Mouse (Mus musculus) small intestine, adult 2 months (tissue): Measurements from ENCODE around the gene Wasf3. TPM values are rescaled to one million over a fixed set of nuclear protein-coding genes. Genes with fewer than 3 reads are reported as not detected.
A peak's percentile ranks its signal among the peaks of the same experiment; 100 is the strongest.
"Not testable (repeated sequence)": the region's sequence is repeated elsewhere in the genome, so short reads cannot be mapped to it uniquely, and the experiment has no call there.

Experiments used
- H3K27ac ChIP-seq: fragments of 200-500 bp; 2 replicates; pipeline ENCODE4 v1.5.1; 2012; ENCODE audit warnings: low read depth, low read length, control low read depth, inconsistent platforms; ENCODE audit not compliant: insufficient read depth
- H3K27me3 ChIP-seq: fragments of 200-500 bp; 2 replicates; pipeline ENCODE4 v1.6.1; 2012; ENCODE audit warnings: mild to moderate bottlenecking, moderate library complexity, low read length, inconsistent platforms; ENCODE audit not compliant: control insufficient read depth, insufficient read depth
- H3K36me3 ChIP-seq: fragments of 200-500 bp; 2 replicates; pipeline ENCODE4 v1.6.1; 2012; ENCODE audit warnings: mild to moderate bottlenecking, low read length, control low read depth, inconsistent platforms; ENCODE audit not compliant: control insufficient read depth, insufficient read depth
- H3K4me1 ChIP-seq: fragments of 200-500 bp; 2 replicates; pipeline ENCODE4 v1.6.1; 2012; ENCODE audit warnings: low read length, inconsistent platforms, mixed read lengths; ENCODE audit not compliant: control insufficient read depth, insufficient read depth, insufficient read length
- H3K4me3 ChIP-seq: fragments of 200-500 bp; 2 replicates; pipeline ENCODE4 v1.5.1; 2012; ENCODE audit warnings: low read depth, mild to moderate bottlenecking, control low read depth, inconsistent platforms, low read length, moderate library complexity
- CTCF ChIP-seq: fragments of 200-500 bp; IDR thresholded peaks from 2 replicates; pipeline ENCODE4 v1.5.1; 2012; ENCODE audit warnings: low read depth, mild to moderate bottlenecking, control low read depth, inconsistent platforms, low read length, moderate library complexity, mixed read lengths; ENCODE audit not compliant: insufficient replicate concordance, insufficient read length; ENCODE audit errors: extremely low read depth
- POLR2A ChIP-seq: fragments of 200-500 bp; IDR thresholded peaks from 2 replicates; pipeline ENCODE4 v1.6.1; 2012; ENCODE audit warnings: low read depth, mild to moderate bottlenecking, control low read depth, inconsistent platforms, low read length, moderate library complexity
- WGBS: fragments of 180-500 bp; shearing (Covaris S2); methylation state at CpG from one replicate; pipeline ENCODE4 v1.1.7; 2018; 5-methylcytosine and 5-hydroxymethylcytosine counted together
- polyA plus RNA-seq: library from polyadenylated mRNA; depleted of rRNA; stranded (reverse); fragments of >200 nt; gene quantifications from 2 replicates; pipeline ENCODE4 v1.2.3, GENCODE M21; 2012; rRNA removed

Wasf3 gene
- polyA plus RNA-seq, 1 experiment, result 0.86 TPM

DNA sequence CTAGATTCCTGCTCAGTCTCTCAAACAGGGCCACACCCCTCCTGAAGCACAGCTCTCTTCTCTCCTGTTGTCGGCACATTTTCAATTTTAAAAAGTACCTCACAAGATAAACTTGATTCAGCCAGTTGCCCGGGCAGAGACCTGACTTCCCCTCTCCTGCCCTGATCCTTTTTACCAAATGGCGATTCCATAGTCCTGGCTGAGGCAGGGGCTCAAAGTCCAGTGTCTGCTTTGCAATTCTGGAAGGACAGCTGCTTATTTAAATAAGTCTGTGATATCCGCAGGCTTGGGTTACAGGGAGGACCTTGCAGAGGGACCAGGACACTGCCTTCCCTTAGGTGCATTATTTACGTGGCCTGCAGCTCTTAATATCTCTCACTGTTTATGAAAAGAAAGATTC is 86.5 kb downstream of the Wasf3 start:
- Histone ChIP-seq H3K27me3 (no peaks in the 10 kb centered on the region), H3K27ac (no peak overlapping the region), H3K4me3 (no peak overlapping the region), H3K36me3 (no peaks in the 10 kb centered on the region), H3K4me1 (no peaks in the 10 kb centered on the region)
- TF ChIP-seq POLR2A, result no peak
- no peak for TF ChIP-seq CTCF
- WGBS, result 37% methylated on average over 5 of the region's 5 CpGs

DNA sequence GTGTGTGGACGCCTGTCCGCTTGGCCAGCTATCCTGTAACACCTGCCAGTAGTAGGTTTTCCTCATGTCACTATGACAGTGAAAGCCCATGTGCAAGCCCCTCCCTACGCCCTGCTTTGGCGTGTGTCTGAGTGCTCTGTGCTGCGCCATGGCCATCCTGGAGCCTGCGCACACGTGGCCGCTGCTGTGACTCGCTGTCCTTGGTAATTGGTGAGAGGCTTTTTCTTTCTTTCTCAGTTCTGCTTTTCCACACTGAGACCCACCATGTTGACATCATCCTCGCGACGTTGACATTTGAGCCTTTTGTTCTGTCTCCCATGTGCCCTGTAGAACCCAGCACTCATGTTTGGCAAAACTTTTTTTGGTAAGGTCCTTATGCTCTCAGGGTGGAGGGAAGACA is 87.0 kb downstream of the Wasf3 start:
- no peaks in the 10 kb centered on the region for H3K27me3 ChIP-seq
- WGBS, result 83% methylated on average over 12 of the region's 12 CpGs
- no peaks in the 10 kb centered on the region for H3K36me3 ChIP-seq
- no peak overlapping the region for H3K27ac ChIP-seq
- H3K4me1 ChIP-seq, result no peaks in the 10 kb centered on the region
- no peak for TF ChIP-seq CTCF
- no peak for TF ChIP-seq POLR2A
- no peak overlapping the region for H3K4me3 ChIP-seq

DNA sequence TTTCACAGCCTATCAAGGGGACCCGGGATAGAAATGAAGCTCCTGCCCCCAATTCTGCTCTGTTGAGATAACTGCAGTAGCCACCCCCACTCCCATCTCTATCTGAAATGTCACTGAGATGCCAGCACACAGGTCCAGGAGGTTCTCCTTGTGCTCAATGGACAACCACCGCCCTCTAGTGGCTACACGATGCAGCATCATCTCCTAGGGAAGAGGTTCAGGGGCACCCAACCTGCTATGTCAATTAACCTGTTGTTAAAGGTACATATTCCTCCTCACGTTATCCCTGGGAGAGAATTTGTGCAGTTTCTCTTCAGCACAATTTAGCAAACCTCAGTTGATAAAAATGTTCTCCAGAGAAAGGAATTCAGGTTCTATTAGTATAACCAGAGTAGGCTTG is 94.8 kb downstream of the Wasf3 start:
- not testable (repeated sequence) for H3K27ac ChIP-seq, H3K27me3 ChIP-seq, H3K36me3 ChIP-seq, H3K4me1 ChIP-seq, H3K4me3 ChIP-seq
- peak; percentile 14; the same call in 1 of the 2 replicates for TF ChIP-seq CTCF
- WGBS, result 5% methylated on average over 4 of the region's 4 CpGs

DNA sequence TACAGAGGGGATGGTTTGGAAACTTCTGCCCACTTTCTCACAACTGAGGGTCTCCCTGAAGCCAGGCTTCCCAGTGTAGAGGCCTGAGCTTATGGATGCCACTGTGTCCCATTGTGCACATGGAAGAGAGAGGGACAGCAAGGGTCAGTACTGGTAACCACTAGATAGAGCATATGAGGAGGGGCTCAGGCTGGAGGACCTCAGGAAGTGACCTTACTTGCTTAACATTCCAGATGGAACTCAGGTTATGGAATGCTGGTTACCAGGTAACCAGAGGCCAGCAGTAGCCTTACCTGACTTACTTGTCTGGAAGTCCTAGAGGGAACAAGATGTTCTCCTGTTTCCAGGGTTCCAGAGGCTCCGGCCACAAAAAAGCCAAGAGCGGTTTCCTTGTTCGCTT is 96.9 kb downstream of the Wasf3 start, which contains the start of gene Gm6408:
Gm6408 (plus strand) TSS at position 301 of the 400 bp plus-strand sequence.
- H3K36me3 ChIP-seq, H3K4me3 ChIP-seq, H3K27me3 ChIP-seq, H3K4me1 ChIP-seq, H3K27ac ChIP-seq: not testable (repeated sequence)
- WGBS, result 87% methylated on average over 3 of the region's 3 CpGs

DNA sequence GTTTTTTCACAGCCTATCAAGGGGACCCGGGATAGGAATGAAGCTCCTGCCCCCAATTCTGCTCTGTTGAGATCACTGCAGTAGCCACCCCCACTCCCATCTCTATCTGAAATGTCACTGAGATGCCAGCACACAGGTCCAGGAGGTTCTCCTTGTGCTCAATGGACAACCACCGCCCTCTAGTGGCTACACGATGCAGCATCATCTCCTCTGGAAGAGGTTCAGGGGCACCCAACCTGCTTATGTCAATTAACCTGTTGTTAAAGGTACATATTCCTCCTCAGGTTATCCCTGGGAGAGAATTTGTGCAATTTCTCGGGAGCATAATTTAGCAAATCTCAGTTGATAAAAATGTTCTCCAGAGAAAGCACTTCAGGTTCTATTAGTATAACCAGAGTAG is 104.2 kb downstream of the Wasf3 start:
- H3K4me3 ChIP-seq, H3K27ac ChIP-seq, H3K27me3 ChIP-seq, H3K4me1 ChIP-seq, H3K36me3 ChIP-seq: not testable (repeated sequence)
- 11% methylated on average over 3 of the region's 4 CpGs for WGBS

DNA sequence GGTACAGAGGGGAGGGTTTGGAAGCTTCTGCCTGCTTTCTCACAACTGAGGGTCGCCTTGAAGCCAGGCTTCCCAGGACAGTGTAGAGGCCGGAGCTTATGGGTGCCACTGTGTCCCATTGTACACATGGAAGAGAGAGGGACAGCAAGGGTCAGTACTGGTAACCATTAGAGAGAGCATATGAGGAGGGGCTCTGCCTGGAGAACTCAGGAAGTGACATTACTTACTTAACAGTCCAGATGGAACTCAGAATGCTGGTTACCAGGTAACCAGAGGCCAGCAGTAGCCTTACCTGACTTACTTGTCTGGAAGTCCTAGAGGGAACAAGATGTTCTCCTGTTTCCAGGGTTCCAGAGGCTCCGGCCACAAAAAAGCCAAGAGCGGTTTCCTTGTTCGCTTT is 106.3 kb downstream of the Wasf3 start, which contains the start of gene Gm6370:
Gm6370 (plus strand) TSS at position 301 of the 400 bp plus-strand sequence.
- not testable (repeated sequence) for H3K36me3 ChIP-seq, H3K27ac ChIP-seq, H3K27me3 ChIP-seq, H3K4me3 ChIP-seq, H3K4me1 ChIP-seq
- WGBS, result no CpG with 5 or more reads among the region's 5 CpGs

DNA sequence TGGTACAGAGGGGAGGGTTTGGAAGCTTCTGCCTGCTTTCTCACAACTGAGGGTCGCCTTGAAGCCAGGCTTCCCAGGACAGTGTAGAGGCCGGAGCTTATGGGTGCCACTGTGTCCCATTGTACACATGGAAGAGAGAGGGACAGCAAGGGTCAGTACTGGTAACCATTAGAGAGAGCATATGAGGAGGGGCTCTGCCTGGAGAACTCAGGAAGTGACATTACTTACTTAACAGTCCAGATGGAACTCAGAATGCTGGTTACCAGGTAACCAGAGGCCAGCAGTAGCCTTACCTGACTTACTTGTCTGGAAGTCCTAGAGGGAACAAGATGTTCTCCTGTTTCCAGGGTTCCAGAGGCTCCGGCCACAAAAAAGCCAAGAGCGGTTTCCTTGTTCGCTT is 117.3 kb downstream of the Wasf3 start, which contains the start of gene 4930449I24Rik:
4930449I24Rik (plus strand) TSS at position 301 of the 400 bp plus-strand sequence.
- no CpG with 5 or more reads among the region's 5 CpGs for WGBS
- not testable (repeated sequence) for H3K27ac ChIP-seq

DNA sequence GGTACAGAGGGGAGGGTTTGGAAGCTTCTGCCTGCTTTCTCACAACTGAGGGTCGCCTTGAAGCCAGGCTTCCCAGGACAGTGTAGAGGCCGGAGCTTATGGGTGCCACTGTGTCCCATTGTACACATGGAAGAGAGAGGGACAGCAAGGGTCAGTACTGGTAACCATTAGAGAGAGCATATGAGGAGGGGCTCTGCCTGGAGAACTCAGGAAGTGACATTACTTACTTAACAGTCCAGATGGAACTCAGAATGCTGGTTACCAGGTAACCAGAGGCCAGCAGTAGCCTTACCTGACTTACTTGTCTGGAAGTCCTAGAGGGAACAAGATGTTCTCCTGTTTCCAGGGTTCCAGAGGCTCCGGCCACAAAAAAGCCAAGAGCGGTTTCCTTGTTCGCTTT is 129.0 kb downstream of the Wasf3 start, which contains the start of gene Gm3402:
Gm3402 (plus strand) TSS at position 301 of the 400 bp plus-strand sequence.
- WGBS, result 82% methylated on average over 2 of the region's 5 CpGs
- H3K27me3 ChIP-seq, H3K4me3 ChIP-seq, H3K36me3 ChIP-seq, H3K4me1 ChIP-seq, H3K27ac ChIP-seq: not testable (repeated sequence)

More for the DNA sequence above, 117.3 kb downstream of the Wasf3 start, which contains the start of gene 4930449I24Rik:
- H3K4me1 ChIP-seq, H3K27me3 ChIP-seq, H3K4me3 ChIP-seq, H3K36me3 ChIP-seq: not testable (repeated sequence)

Other genes starting within 250 kb of the Wasf3 start
- not detected in 2 replicates for gene Gm5565, start 224.4 kb upstream of the Wasf3 start, polyA plus RNA-seq
- gene Gm6309, start 214.3 kb upstream of the Wasf3 start, polyA plus RNA-seq, result not detected in 2 replicates
- 0.14 and 0.33 TPM in 2 replicates for gene 1700001J03Rik, start 199.7 kb upstream of the Wasf3 start, polyA plus RNA-seq
- gene Rnf6, start 163.4 kb upstream of the Wasf3 start, polyA plus RNA-seq, result 6.1 and 12.9 TPM in 2 replicates
- 19.8 and 31.7 TPM in 2 replicates for gene Cdk8, start 153.8 kb upstream of the Wasf3 start, polyA plus RNA-seq
- not detected in 2 replicates for gene Gm6408, start 97.0 kb downstream of the Wasf3 start, polyA plus RNA-seq
- not detected in 2 replicates for gene Gm6370, start 106.4 kb downstream of the Wasf3 start, polyA plus RNA-seq
- not detected in 2 replicates for gene 4930449I24Rik, start 117.4 kb downstream of the Wasf3 start, polyA plus RNA-seq
- not detected in 2 replicates for gene Gm3402, start 129.1 kb downstream of the Wasf3 start, polyA plus RNA-seq
- gene Gm3404, start 140.8 kb downstream of the Wasf3 start, polyA plus RNA-seq, result not detected in 2 replicates
- gene Gm3409, start 152.7 kb downstream of the Wasf3 start, polyA plus RNA-seq, result not detected in 2 replicates
- not detected in 2 replicates for gene Gm3415, start 171.2 kb downstream of the Wasf3 start, polyA plus RNA-seq
- gene Gpr12, start 200.3 kb downstream of the Wasf3 start, polyA plus RNA-seq, result not detected in 2 replicates